Mouse (Mus musculus) midbrain, embryonic 15.5 days (tissue): ENCODE data around the gene Kcnh5. TPM values are rescaled to one million over a fixed set of nuclear protein-coding genes. Genes with fewer than 3 reads are reported as not detected.

Experiments used
- ATAC-seq: fragments of 200-750 bp; cut with Nextera tagmentation; replicated peaks from 2 replicates; pipeline ENCODE4 v1.8.0; 2017; ENCODE audit warnings: moderate TSS enrichment
- H3K27ac ChIP-seq: fragments of 300-500 bp; sonication (generic); 2 replicates; pipeline ENCODE4 v1.5.1; 2015; ENCODE audit warnings: mild to moderate bottlenecking, inconsistent platforms
- H3K27me3 ChIP-seq: fragments of 300-500 bp; sonication (generic); replicated peaks from 2 replicates; pipeline ENCODE4 v1.6.1; 2015; ENCODE audit warnings: inconsistent platforms
- H3K36me3 ChIP-seq: fragments of 300-500 bp; sonication (generic); replicated peaks from 2 replicates; pipeline ENCODE4 v1.6.1; 2015; ENCODE audit warnings: inconsistent platforms
- H3K4me1 ChIP-seq: fragments of 300-500 bp; sonication (generic); 2 replicates; pipeline ENCODE4 v1.6.1; 2015; ENCODE audit warnings: inconsistent platforms
- H3K4me2 ChIP-seq: fragments of 300-500 bp; sonication (generic); 2 replicates; pipeline ENCODE4 v1.6.1; 2015; ENCODE audit warnings: inconsistent platforms, mild to moderate bottlenecking, moderate library complexity
- H3K4me3 ChIP-seq: fragments of 300-500 bp; sonication (generic); 2 replicates; pipeline ENCODE4 v1.5.1; 2015; ENCODE audit warnings: mild to moderate bottlenecking, inconsistent platforms
- H3K9ac ChIP-seq: fragments of 300-500 bp; sonication (generic); 2 replicates; pipeline ENCODE4 v1.6.1; 2015; ENCODE audit warnings: mild to moderate bottlenecking, inconsistent platforms
- H3K9me3 ChIP-seq: fragments of 300-500 bp; sonication (generic); 2 replicates; pipeline ENCODE4 v1.6.1; 2016; ENCODE audit warnings: inconsistent platforms
- WGBS: fragments of 180-500 bp; shearing (Covaris S2); methylation state at CpG from one replicate; pipeline ENCODE4 v1.1.7; 2015; ENCODE audit warnings: mixed read lengths; 5-methylcytosine and 5-hydroxymethylcytosine counted together
- polyA plus RNA-seq: library from polyadenylated mRNA; unstranded; fragments of >200 nt; fragmentation: Nextera tagmentation; extraction: Ambion mirVana; gene quantifications from 2 replicates; pipeline ENCODE4 v1.2.1, GENCODE M21; 2015

Kcnh5 gene
- polyA plus RNA-seq, 1 experiment from 2014 or later, result 3.3 TPM

- Histone ChIP-seq H3K4me2 (no peak overlapping the region), H3K9me3 (no peaks in the 10 kb centered on the region), H3K4me3 (no peak overlapping the region), H3K27ac (no peak overlapping the region), H3K9ac (no peak overlapping the region), H3K4me1 (no peaks in the 10 kb centered on the region), H3K27me3 (no peaks in the 10 kb centered on the region), H3K36me3 (no peaks in the 10 kb centered on the region)
- ATAC-seq, result no peak
- 77% methylated on average over 6 of the region's 6 CpGs for WGBS
These were observed 275.8 kb downstream of the Kcnh5 start for GRCm38 (mm10) chr12:74901331-74901730.

- H3K36me3 ChIP-seq, result no peaks in the 10 kb centered on the region
- H3K9me3 ChIP-seq, result no peaks in the 10 kb centered on the region
- ATAC-seq, result no peak
These were observed 276.4 kb downstream of the Kcnh5 start for GRCm38 (mm10) chr12:74900777-74901176.

DNA sequence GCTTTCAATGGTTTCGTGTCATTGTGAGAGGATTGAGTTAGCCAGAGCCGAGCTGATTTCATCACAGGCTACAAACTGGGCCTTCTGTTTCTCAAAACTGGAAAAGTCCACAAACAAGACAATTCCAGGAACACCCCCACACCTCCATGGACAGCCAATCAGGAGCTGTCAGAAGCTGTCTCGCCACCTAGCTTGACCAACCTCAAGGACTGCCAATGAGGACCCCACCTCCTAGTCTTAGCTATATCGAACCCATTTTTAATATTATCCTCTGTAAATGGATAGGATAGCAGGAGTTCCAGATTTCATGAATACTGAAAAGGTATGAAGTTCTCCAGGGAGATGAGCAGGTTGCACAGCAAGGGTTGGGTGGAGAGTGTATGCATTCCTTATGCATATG lies 278.1 kb downstream of the Kcnh5 start:
- no peaks in the 10 kb centered on the region for H3K36me3 ChIP-seq
- 90% methylated on average over 4 of the region's 4 CpGs for WGBS
- no peak overlapping the region for H3K4me2 ChIP-seq
- H3K9ac ChIP-seq, result no peak overlapping the region
- no peaks in the 10 kb centered on the region for H3K4me1 ChIP-seq
- ATAC-seq, result no peak
- H3K9me3 ChIP-seq, result no peaks in the 10 kb centered on the region
- no peak overlapping the region for H3K27ac ChIP-seq
- no peak overlapping the region for H3K4me3 ChIP-seq
- no peaks in the 10 kb centered on the region for H3K27me3 ChIP-seq

More at GRCm38 (mm10) chr12:74900777-74901176, 276.4 kb downstream of the Kcnh5 start:
- H3K9ac ChIP-seq, result no peak overlapping the region
- H3K4me3 ChIP-seq, result no peak overlapping the region
- H3K4me1 ChIP-seq, result no peaks in the 10 kb centered on the region
- no peaks in the 10 kb centered on the region for H3K27me3 ChIP-seq
- no peak overlapping the region for H3K27ac ChIP-seq
- no peak overlapping the region for H3K4me2 ChIP-seq

GRCm38 (mm10) chr12:74898211-74898610 lies 278.9 kb downstream of the Kcnh5 start:
- no peak for ATAC-seq
- no peak overlapping the region for H3K9ac ChIP-seq
- H3K4me3 ChIP-seq, result no peak overlapping the region
- H3K27ac ChIP-seq, result no peak overlapping the region
- no peaks in the 10 kb centered on the region for H3K4me1 ChIP-seq
- no peaks in the 10 kb centered on the region for H3K36me3 ChIP-seq
- no peaks in the 10 kb centered on the region for H3K9me3 ChIP-seq
- H3K4me2 ChIP-seq, result no peak overlapping the region
- whole genome bisulfite sequencing, result 92% methylated on average over 9 of the region's 9 CpGs
- no peaks in the 10 kb centered on the region for H3K27me3 ChIP-seq

- Histone ChIP-seq H3K4me1 (no peaks in the 10 kb centered on the region), H3K4me3 (no peak overlapping the region), H3K9ac (no peak overlapping the region), H3K27me3 (no peaks in the 10 kb centered on the region), H3K9me3 (no peaks in the 10 kb centered on the region), H3K36me3 (no peaks in the 10 kb centered on the region), H3K27ac (no peak overlapping the region), H3K4me2 (no peak overlapping the region)
- ATAC-seq, result no peak
- 91% methylated on average over 11 of the region's 11 CpGs for WGBS
These were observed 282.2 kb downstream of the Kcnh5 start for GRCm38 (mm10) chr12:74894870-74895423.

DNA sequence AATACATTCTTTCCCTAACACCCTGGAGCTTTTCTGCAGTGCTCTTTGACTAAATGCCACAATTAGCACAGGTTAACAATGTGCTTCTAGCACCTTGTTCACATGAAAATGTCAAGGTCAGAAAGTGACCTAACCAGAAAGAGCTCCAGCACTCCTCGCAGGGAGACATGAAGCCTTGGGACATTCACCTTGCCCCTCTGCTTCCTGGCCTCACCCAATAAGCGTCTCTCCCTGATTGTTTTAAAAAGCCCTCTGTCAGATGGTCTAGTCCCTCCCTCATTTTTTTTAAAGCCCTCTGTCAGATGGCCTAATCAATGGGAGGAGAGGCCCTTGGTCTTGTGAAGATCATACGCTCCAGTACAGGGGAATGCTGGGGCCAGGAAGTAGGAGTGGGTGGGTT lies 287.7 kb downstream of the Kcnh5 start:
- no peaks in the 10 kb centered on the region for H3K36me3 ChIP-seq
- 75% methylated on average over 3 of the region's 3 CpGs for WGBS
- H3K27ac ChIP-seq, result no peak overlapping the region
- no peaks in the 10 kb centered on the region for H3K27me3 ChIP-seq
- H3K9me3 ChIP-seq, result no peaks in the 10 kb centered on the region
- no peak overlapping the region for H3K9ac ChIP-seq
- H3K4me2 ChIP-seq, result no peak overlapping the region
- no peak for ATAC-seq
- no peaks in the 10 kb centered on the region for H3K4me1 ChIP-seq
- H3K4me3 ChIP-seq, result no peak overlapping the region

DNA sequence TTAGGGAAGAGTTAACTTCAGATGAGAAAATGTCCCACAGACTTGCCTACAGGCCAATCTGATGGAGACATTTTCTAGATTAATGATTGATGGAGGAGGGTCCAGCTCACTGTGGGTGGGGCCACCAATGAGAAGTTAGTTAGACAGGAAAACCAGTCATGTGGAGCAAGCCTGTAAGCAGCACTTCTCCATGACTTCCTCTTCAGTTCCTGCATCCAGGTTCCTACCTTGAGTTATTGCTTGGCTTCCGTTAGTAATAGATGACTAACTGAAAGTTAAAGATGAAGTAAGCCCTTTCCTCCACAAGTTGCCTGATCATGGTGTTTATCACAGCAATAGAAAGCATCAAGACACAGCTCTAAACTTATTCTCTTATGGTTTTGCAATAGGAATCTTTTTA lies 290.1 kb downstream of the Kcnh5 start:
- H3K4me3 ChIP-seq, result no peak overlapping the region
- WGBS, result 93% methylated on average over 1 of the region's 1 CpGs
- no peaks in the 10 kb centered on the region for H3K27me3 ChIP-seq
- no peak for ATAC-seq
- no peak overlapping the region for H3K27ac ChIP-seq
- no peak overlapping the region for H3K4me2 ChIP-seq
- H3K9ac ChIP-seq, result no peak overlapping the region
- no peaks in the 10 kb centered on the region for H3K4me1 ChIP-seq
- no peaks in the 10 kb centered on the region for H3K9me3 ChIP-seq
- no peaks in the 10 kb centered on the region for H3K36me3 ChIP-seq

GRCm38 (mm10) chr12:74881344-74881743 lies 295.8 kb downstream of the Kcnh5 start:
- WGBS, result 84% methylated on average over 6 of the region's 6 CpGs
- no peak for ATAC-seq

GRCm38 (mm10) chr12:74855666-74856065 lies 321.5 kb downstream of the Kcnh5 start:
- H3K9ac ChIP-seq, result no peak overlapping the region
- H3K4me2 ChIP-seq, result no peak overlapping the region
- WGBS, result 60% methylated on average over 2 of the region's 2 CpGs
- no peaks in the 10 kb centered on the region for H3K27me3 ChIP-seq
- H3K27ac ChIP-seq, result no peak overlapping the region
- no peaks in the 10 kb centered on the region for H3K4me1 ChIP-seq
- ATAC-seq, result no peak
- H3K9me3 ChIP-seq, result no peaks in the 10 kb centered on the region
- H3K36me3 ChIP-seq, result no peaks in the 10 kb centered on the region
- H3K4me3 ChIP-seq, result no peak overlapping the region

More at GRCm38 (mm10) chr12:74881344-74881743, 295.8 kb downstream of the Kcnh5 start:
- Histone ChIP-seq H3K9me3 (no peaks in the 10 kb centered on the region), H3K4me1 (no peaks in the 10 kb centered on the region), H3K4me3 (no peak overlapping the region), H3K36me3 (no peaks in the 10 kb centered on the region), H3K4me2 (no peak overlapping the region), H3K9ac (no peak overlapping the region), H3K27me3 (no peaks in the 10 kb centered on the region), H3K27ac (no peak overlapping the region)

GRCm38 (mm10) chr12:74854263-74854662 lies 322.9 kb downstream of the Kcnh5 start:
- H3K9ac ChIP-seq, result no peak overlapping the region
- H3K27me3 ChIP-seq, result no peaks in the 10 kb centered on the region
- no peak overlapping the region for H3K4me3 ChIP-seq
- 79% methylated on average over 1 of the region's 1 CpGs for WGBS
- H3K4me1 ChIP-seq, result no peaks in the 10 kb centered on the region
- H3K27ac ChIP-seq, result no peak overlapping the region
- no peaks in the 10 kb centered on the region for H3K9me3 ChIP-seq
- ATAC-seq, result no peak
- H3K36me3 ChIP-seq, result no peaks in the 10 kb centered on the region
- no peak overlapping the region for H3K4me2 ChIP-seq

DNA sequence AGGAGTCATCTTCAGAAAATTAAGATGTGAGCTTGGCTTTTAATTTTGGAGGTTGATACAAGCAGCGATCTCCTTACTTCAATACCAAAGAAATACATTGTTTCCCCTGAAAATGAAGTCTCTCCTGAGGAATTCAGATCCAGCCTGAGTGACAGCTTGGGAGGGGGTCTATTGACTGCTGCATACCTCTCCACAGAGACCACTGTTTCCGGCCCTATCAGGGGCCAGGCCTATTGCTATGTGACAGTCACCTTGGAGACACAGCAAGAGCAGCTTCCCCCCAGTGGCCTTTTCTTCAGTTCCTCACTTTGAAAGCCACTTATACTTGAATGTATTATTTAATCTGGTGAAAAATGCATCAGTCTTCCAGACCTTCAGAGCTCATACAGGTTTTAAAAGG lies 326.8 kb downstream of the Kcnh5 start:
- peak; percentile 80 for ATAC-seq
- Histone ChIP-seq H3K4me2 (no peak overlapping the region), H3K4me1 (no peaks in the 10 kb centered on the region), H3K27me3 (no peaks in the 10 kb centered on the region), H3K9me3 (no peaks in the 10 kb centered on the region), H3K4me3 (no peak overlapping the region), H3K36me3 (no peaks in the 10 kb centered on the region), H3K27ac (no peak overlapping the region), H3K9ac (no peak overlapping the region)
- 6% methylated on average over 2 of the region's 2 CpGs for WGBS

DNA sequence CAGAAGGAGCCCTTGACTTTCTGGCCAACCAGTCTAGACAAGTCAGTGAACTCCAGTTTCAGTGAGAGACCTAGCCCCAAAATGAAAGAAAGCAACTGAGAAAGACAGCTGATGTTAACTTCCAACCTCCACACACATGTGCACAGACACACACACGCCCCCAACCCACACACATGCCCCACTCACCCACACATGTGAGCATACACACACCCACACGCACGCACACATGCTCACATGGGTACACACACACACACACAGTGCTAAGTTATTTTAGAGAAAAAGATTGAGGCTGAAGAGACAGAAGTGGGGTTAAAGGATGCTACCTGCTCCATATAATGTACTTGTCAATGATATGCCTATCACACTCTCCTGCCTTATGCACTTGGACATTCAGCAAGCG lies 327.2 kb downstream of the Kcnh5 start:
- Histone ChIP-seq H3K4me3 (no peak overlapping the region), H3K9me3 (no peaks in the 10 kb centered on the region), H3K9ac (no peak overlapping the region), H3K27me3 (no peaks in the 10 kb centered on the region), H3K27ac (no peak overlapping the region), H3K4me1 (no peaks in the 10 kb centered on the region), H3K36me3 (no peaks in the 10 kb centered on the region), H3K4me2 (no peak overlapping the region)
- 63% methylated on average over 4 of the region's 4 CpGs for WGBS
- ATAC-seq, result 0 out of 2 replicates have a peak, but pooled peaks have one; percentile 39

DNA sequence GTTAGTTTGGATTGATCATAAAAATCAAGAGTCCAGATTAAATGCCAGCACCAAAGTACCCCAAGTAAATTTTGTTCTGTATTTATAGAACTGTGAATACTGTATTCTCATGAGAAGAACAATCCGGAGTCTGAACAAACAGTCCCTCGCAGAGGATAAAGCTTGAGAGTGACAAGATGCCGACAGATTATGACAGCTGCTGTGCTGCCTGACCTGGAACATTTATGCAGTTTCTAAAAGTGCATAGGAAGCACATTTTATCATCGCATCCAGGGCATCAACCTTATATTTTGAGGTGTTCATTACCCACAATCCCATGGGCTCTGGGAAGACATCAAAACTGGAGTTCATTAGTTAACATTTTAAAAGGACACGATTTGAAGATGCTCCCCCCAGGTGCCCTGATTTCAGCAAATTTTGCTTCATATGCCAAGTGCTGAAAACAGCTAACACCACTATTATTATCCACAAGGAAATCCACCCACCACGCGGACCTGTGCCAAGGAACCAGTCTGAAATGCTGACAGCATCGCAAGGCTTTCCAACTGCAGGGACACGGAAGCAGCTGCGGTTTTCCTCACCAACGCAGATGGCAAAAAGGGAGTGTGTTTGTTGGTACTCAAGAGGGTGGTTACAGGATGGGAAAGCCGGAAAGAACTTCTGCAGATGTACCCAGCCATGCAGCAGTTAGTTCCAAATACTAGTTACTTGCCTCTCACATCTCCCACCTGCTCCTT lies 328.4 kb downstream of the Kcnh5 start:
- Histone ChIP-seq H3K9ac (no peak overlapping the region), H3K4me1 (no peaks in the 10 kb centered on the region), H3K4me2 (no peak overlapping the region), H3K27me3 (no peaks in the 10 kb centered on the region), H3K27ac (no peak overlapping the region), H3K36me3 (no peaks in the 10 kb centered on the region), H3K9me3 (no peaks in the 10 kb centered on the region), H3K4me3 (no peak overlapping the region)
- no peak for ATAC-seq
- WGBS, result 72% methylated on average over 12 of the region's 12 CpGs
